Mouse (Mus musculus) midbrain, embryonic 15.5 days (tissue): ENCODE measurements at regions not wholly inside any gene's neighbourhood (a gene's known extent, or its start where the extent isn't known, plus 50 kb on each side); places are given as distances from the start of the nearest gene placed in this dataset.

ENCODE experiments used
- ATAC-seq: fragments of 200-750 bp; cut with Nextera tagmentation; replicated peaks from 2 replicates; pipeline ENCODE4 v1.8.0; 2017; ENCODE audit warnings: moderate TSS enrichment
- H3K27ac ChIP-seq: fragments of 300-500 bp; sonication (generic); 2 replicates; pipeline ENCODE4 v1.5.1; 2015; ENCODE audit warnings: mild to moderate bottlenecking, inconsistent platforms
- H3K27me3 ChIP-seq: fragments of 300-500 bp; sonication (generic); replicated peaks from 2 replicates; pipeline ENCODE4 v1.6.1; 2015; ENCODE audit warnings: inconsistent platforms
- H3K36me3 ChIP-seq: fragments of 300-500 bp; sonication (generic); replicated peaks from 2 replicates; pipeline ENCODE4 v1.6.1; 2015; ENCODE audit warnings: inconsistent platforms
- H3K4me1 ChIP-seq: fragments of 300-500 bp; sonication (generic); 2 replicates; pipeline ENCODE4 v1.6.1; 2015; ENCODE audit warnings: inconsistent platforms
- H3K4me2 ChIP-seq: fragments of 300-500 bp; sonication (generic); 2 replicates; pipeline ENCODE4 v1.6.1; 2015; ENCODE audit warnings: inconsistent platforms, mild to moderate bottlenecking, moderate library complexity
- H3K4me3 ChIP-seq: fragments of 300-500 bp; sonication (generic); 2 replicates; pipeline ENCODE4 v1.5.1; 2015; ENCODE audit warnings: mild to moderate bottlenecking, inconsistent platforms
- H3K9ac ChIP-seq: fragments of 300-500 bp; sonication (generic); 2 replicates; pipeline ENCODE4 v1.6.1; 2015; ENCODE audit warnings: mild to moderate bottlenecking, inconsistent platforms
- H3K9me3 ChIP-seq: fragments of 300-500 bp; sonication (generic); 2 replicates; pipeline ENCODE4 v1.6.1; 2016; ENCODE audit warnings: inconsistent platforms
- WGBS: fragments of 180-500 bp; shearing (Covaris S2); methylation state at CpG from one replicate; pipeline ENCODE4 v1.1.7; 2015; ENCODE audit warnings: mixed read lengths; 5-methylcytosine and 5-hydroxymethylcytosine counted together

DNA sequence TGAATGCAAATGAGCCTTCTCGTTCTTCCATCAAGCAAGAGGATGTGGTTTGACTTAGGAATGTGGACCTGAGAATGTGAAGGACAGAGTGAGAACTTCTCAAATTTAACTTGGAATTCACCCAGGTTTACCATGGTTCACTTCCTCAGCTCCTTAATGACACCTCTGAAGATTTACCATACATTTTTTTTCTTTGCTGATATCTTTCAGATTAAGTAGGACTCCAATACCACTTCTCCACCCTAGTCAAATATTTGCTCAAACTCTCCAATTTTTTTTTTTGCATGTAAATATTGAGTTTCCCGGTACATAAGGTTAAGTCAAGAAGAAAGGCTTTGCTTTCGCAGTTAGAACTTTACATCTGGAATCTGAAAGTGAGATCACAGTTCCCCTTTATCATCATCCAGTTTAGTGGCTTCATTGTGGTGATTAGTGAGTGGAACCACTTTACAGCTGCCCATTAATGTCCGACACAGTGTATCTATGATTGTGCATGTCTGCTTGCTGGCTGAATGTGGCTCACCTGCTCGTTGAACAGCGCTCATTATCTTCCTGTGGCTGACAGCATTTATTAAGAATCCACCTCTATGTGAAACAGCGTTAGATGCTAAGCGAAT is 446.0 kb upstream of the Adam34 start:
- no peak overlapping the region for H3K4me3 ChIP-seq
- WGBS, result 76% methylated on average over 8 of the region's 8 CpGs

DNA sequence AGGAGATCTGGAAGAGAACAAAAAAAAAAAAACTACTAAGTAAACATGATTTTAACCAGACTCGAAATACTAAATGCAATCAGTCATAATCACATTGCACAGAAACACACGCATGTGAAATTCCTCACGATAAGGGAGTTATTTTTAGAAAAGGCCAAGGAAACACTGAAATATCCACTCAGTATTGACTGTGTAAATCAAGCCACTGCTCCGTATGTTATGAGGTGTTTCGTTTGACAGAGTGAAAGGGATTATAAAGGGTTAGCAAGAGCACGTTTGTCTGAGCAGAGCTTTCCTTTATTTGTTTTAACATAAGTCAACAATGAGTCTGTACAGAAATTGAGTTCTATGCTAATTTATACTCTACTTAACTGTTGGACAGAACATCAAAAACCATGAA is 455.3 kb upstream of the Adam34 start:
- no peak overlapping the region for H3K4me2 ChIP-seq
- H3K4me1 ChIP-seq, result no peaks in the 10 kb centered on the region
- no peak overlapping the region for H3K9ac ChIP-seq
- 56% methylated on average over 6 of the region's 6 CpGs for WGBS
- H3K27ac ChIP-seq, result no peak overlapping the region
- H3K27me3 ChIP-seq, result no peaks in the 10 kb centered on the region
- no peaks in the 10 kb centered on the region for H3K9me3 ChIP-seq
- H3K4me3 ChIP-seq, result no peak overlapping the region
- ATAC-seq, result no peak
- H3K36me3 ChIP-seq, result no peaks in the 10 kb centered on the region

More for the DNA sequence above, 446.0 kb upstream of the Adam34 start:
- Histone ChIP-seq H3K9ac (no peak overlapping the region), H3K36me3 (no peaks in the 10 kb centered on the region), H3K9me3 (no peaks in the 10 kb centered on the region), H3K27me3 (no peaks in the 10 kb centered on the region), H3K27ac (no peak overlapping the region), H3K4me2 (no peak overlapping the region), H3K4me1 (no peaks in the 10 kb centered on the region)
- no peak for ATAC-seq

DNA sequence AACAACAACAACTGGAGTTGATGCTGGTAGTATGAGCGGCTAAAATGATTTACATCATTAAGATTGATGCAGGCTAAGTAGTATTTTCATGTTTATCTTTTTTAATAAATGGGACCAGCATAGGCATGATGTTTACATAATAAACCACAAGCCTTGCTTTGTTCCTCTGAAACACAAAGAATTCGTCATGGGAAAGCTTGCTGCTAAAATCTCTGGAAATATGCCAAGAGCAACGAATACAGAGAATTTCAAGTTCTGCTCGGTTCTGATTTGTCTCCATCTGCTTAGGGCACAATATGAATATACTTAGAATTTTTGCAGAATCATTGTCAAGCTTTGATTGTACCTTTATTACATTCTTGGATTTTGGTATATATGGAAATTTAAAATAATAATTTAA is 467.2 kb upstream of the Adam34 start:
- H3K27ac ChIP-seq, result no peak overlapping the region
- no peak overlapping the region for H3K9ac ChIP-seq
- H3K4me3 ChIP-seq, result no peak overlapping the region
- H3K4me1 ChIP-seq, result no peaks in the 10 kb centered on the region
- no peak overlapping the region for H3K4me2 ChIP-seq
- H3K36me3 ChIP-seq, result no peaks in the 10 kb centered on the region
- no peak for ATAC-seq
- no peaks in the 10 kb centered on the region for H3K27me3 ChIP-seq
- no peaks in the 10 kb centered on the region for H3K9me3 ChIP-seq
- WGBS, result 33% methylated on average over 4 of the region's 4 CpGs

DNA sequence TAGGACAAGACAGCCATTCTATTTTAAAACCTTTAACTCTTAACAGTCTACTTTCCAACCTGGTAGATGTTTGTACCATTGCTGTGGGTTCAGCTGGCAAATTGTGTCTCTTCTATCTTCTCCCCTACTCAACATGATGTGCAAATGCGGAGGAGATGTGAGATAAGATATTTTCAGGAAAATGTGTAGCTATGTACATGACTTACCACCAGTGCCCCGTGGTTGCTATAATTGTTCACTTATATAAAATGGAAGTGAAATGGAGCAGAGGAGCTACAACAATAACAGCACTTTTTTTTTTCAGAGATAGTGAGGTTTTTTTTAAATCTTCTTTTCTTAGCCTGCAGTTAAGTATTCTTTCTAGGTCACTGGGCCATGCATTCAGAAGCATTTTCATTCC is 492.4 kb upstream of the Adam34 start:
- Histone ChIP-seq H3K36me3 (no peaks in the 10 kb centered on the region), H3K27me3 (no peaks in the 10 kb centered on the region), H3K9ac (no peak overlapping the region), H3K27ac (no peak overlapping the region), H3K4me1 (no peaks in the 10 kb centered on the region), H3K9me3 (no peaks in the 10 kb centered on the region), H3K4me3 (no peak overlapping the region), H3K4me2 (no peak overlapping the region)
- ATAC-seq, result no peak
- 72% methylated on average over 2 of the region's 2 CpGs for WGBS

DNA sequence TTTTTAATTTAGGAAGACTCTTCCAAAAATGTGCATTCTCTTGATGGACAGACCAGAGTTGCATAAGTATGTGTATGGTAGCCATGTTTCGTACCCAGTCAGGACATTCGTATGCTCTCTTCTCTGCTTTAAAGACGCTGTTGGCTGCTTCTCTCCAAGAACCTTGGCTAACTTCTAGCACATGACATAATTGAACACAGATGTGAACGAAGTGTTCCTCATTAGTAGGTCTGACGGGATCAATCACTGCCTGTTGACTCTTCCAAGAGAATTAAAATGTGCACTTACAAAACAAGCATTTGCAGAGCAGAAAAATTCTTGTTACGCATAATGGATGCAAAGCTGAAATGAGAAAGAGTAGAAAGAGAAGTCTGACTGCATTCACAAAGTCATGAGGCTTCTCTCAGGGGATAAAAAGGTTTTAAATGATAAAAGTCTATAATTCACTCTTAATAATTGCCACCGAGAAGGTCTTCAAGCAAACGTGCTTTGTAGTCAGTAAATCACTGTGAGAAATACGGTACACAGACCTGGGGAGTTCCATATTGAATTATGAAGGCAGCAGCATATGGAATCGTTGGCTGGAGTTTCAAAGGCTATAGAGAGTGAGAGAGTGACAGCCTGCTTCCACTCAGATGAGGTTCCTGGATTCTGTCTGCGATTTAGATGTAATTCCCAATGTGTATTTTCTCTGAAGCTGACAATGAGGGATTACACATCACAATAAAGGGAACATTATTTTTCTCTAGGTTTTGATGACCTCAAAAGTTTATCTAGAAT is 496.7 kb upstream of the Adam34 start:
- no peak overlapping the region for H3K4me3 ChIP-seq
- H3K4me2 ChIP-seq, result no peak overlapping the region
- H3K27ac ChIP-seq, result no peak overlapping the region
- H3K9ac ChIP-seq, result no peak overlapping the region
- 65% methylated on average over 11 of the region's 11 CpGs for WGBS
- ATAC-seq, result no peak
- no peaks in the 10 kb centered on the region for H3K36me3 ChIP-seq
- H3K27me3 ChIP-seq, result no peaks in the 10 kb centered on the region
- no peaks in the 10 kb centered on the region for H3K9me3 ChIP-seq
- H3K4me1 ChIP-seq, result no peaks in the 10 kb centered on the region

DNA sequence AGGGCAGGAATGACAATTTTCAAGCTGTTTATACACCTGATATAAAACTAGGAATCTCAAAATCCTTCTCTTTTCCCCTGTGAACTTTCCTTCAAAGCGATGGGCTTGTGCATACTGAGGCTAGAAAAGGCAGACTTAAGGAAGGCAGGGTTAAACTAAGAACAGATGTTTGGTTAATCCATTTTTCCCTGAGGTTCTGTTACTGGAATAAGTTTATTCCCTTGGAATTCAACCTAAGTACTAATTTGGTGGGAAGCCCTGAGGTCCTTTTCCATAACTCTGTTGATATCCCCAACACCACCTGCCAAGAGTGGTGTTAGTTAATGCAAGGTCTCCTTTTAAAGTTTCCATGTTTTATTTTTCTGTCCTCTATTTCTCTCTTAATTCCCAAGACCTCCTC is 512.5 kb upstream of the Adam34 start:
- Histone ChIP-seq H3K36me3 (no peaks in the 10 kb centered on the region), H3K4me3 (no peak overlapping the region), H3K4me1 (no peaks in the 10 kb centered on the region), H3K27ac (no peak overlapping the region), H3K9me3 (no peaks in the 10 kb centered on the region), H3K9ac (no peak overlapping the region), H3K4me2 (no peak overlapping the region), H3K27me3 (no peaks in the 10 kb centered on the region)
- WGBS, result 78% methylated on average over 1 of the region's 1 CpGs
- ATAC-seq, result no peak

DNA sequence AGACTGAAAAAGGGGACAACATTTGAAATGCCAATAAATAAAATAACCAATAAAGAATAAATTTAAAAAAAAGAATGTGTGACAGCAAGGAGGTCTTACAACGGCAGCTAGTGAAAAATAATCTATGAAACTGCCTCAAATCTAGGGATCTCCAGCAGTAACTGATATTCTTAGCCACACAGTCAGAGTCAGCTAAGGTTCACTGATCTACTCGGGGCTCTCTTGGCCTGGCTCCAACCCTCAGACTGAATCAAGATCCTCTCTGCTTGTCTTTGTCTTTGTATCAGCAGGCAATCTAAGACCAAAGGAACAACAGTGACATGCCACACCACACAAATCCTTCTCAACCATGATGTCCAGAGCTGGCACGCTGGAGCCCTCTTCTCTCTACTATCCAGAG is 542.5 kb upstream of the Adam34 start:
- WGBS, result 77% methylated on average over 3 of the region's 3 CpGs
- no peak overlapping the region for H3K9ac ChIP-seq
- no peak for ATAC-seq

DNA sequence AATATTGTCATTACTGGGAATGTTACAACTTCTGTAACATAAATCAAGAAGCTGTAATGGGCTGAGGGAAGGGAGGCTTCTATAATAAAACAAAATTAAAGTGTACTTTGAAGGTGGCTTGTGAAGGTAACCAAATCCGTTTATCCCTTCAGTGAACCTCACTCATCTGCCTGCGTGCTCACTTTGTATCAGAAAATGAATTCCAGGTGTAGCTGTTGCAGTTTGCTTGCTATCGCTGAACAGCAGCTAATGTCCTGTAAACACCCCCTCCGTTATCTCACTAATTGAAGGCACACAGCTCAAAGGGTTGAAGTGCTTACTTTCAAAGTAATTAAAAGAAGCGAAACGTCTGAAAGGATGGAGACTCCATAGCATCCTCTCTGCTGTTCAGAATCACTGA is 547.2 kb upstream of the Adam34 start:
- H3K4me2 ChIP-seq, result no peak overlapping the region
- no peak overlapping the region for H3K4me3 ChIP-seq
- WGBS, result 69% methylated on average over 6 of the region's 6 CpGs
- H3K36me3 ChIP-seq, result no peaks in the 10 kb centered on the region
- H3K27ac ChIP-seq, result no peak overlapping the region
- no peak for ATAC-seq
- no peaks in the 10 kb centered on the region for H3K27me3 ChIP-seq
- no peaks in the 10 kb centered on the region for H3K4me1 ChIP-seq
- H3K9me3 ChIP-seq, result no peaks in the 10 kb centered on the region
- no peak overlapping the region for H3K9ac ChIP-seq

More for the DNA sequence above, 542.5 kb upstream of the Adam34 start:
- H3K9me3 ChIP-seq, result no peaks in the 10 kb centered on the region
- no peaks in the 10 kb centered on the region for H3K27me3 ChIP-seq
- H3K36me3 ChIP-seq, result no peaks in the 10 kb centered on the region
- no peak overlapping the region for H3K4me2 ChIP-seq
- H3K4me3 ChIP-seq, result no peak overlapping the region
- H3K27ac ChIP-seq, result no peak overlapping the region
- H3K4me1 ChIP-seq, result no peaks in the 10 kb centered on the region

DNA sequence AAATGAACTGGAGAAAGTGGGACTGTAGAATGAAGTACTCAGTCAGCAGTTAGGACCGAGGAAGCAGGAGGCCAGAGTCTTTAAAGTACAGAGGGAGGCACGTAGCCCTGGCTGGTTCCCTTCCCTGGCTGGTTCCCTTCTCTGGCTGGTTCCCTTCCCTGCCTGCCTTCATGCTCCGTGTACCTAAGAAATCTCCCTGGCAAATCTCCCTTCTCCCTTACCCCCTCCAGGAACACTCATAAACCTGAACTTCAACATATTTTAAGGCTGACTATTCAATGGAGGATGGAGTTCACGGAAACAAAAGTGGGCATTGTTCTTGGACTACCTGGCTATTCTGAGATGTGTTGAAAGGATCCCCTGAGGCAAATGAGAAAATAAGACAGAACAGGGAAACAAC is 551.2 kb upstream of the Adam34 start:
- H3K9ac ChIP-seq, result no peak overlapping the region
- H3K9me3 ChIP-seq, result no peaks in the 10 kb centered on the region
- H3K27ac ChIP-seq, result no peak overlapping the region
- 82% methylated on average over 4 of the region's 4 CpGs for WGBS
- no peaks in the 10 kb centered on the region for H3K4me1 ChIP-seq
- H3K27me3 ChIP-seq, result no peaks in the 10 kb centered on the region
- ATAC-seq, result no peak
- no peak overlapping the region for H3K4me3 ChIP-seq
- no peak overlapping the region for H3K4me2 ChIP-seq
- H3K36me3 ChIP-seq, result no peaks in the 10 kb centered on the region

DNA sequence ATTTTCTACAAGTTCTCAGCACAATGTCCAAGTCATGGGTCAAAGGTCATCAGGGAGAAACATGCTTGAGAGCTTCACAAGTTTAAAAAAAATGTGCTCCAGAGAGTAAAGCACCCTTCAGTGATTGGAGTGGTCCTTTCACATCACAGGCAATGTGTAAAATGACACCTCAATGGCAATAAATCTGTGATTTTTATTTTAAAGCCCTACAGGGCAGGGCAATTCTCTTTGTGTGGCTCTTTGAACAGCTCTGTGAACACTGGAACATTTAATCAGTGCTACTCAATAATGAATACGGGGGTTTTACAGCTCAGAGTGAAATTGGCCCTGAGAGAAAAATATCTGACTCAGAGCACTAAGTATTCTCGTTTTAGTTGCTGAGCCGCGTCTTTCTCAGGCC is 563.5 kb upstream of the Adam34 start:
- Histone ChIP-seq H3K36me3 (no peaks in the 10 kb centered on the region), H3K9me3 (no peaks in the 10 kb centered on the region), H3K27ac (no peak overlapping the region), H3K27me3 (no peaks in the 10 kb centered on the region), H3K4me3 (no peak overlapping the region), H3K9ac (no peak overlapping the region), H3K4me1 (no peaks in the 10 kb centered on the region), H3K4me2 (no peak overlapping the region)
- ATAC-seq, result no peak
- 73% methylated on average over 4 of the region's 4 CpGs for WGBS

DNA sequence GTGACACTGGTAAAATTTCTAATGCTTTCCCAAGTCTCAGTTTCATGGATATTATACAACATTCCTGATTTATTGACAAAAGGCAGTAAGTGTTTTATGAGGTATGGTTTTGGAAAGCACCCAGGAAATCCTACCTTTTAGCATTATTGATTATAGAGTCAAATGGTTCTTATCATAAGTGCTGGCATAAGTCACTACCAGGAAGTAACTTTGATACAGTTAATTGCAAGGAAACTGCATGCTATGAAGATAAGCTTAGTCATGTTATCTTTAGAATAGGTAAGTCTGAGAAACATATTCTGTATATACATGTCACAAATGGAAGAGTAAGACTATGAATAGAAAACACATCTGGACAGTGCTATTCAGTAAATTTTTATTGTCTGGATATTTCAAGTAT is 608.4 kb upstream of the Adam34 start:
- no peaks in the 10 kb centered on the region for H3K36me3 ChIP-seq
- no peak overlapping the region for H3K4me3 ChIP-seq
- ATAC-seq, result no peak
- H3K27ac ChIP-seq, result no peak overlapping the region
- H3K9ac ChIP-seq, result no peak overlapping the region
- H3K4me1 ChIP-seq, result no peaks in the 10 kb centered on the region
- no peaks in the 10 kb centered on the region for H3K9me3 ChIP-seq
- H3K4me2 ChIP-seq, result no peak overlapping the region
- no peaks in the 10 kb centered on the region for H3K27me3 ChIP-seq

DNA sequence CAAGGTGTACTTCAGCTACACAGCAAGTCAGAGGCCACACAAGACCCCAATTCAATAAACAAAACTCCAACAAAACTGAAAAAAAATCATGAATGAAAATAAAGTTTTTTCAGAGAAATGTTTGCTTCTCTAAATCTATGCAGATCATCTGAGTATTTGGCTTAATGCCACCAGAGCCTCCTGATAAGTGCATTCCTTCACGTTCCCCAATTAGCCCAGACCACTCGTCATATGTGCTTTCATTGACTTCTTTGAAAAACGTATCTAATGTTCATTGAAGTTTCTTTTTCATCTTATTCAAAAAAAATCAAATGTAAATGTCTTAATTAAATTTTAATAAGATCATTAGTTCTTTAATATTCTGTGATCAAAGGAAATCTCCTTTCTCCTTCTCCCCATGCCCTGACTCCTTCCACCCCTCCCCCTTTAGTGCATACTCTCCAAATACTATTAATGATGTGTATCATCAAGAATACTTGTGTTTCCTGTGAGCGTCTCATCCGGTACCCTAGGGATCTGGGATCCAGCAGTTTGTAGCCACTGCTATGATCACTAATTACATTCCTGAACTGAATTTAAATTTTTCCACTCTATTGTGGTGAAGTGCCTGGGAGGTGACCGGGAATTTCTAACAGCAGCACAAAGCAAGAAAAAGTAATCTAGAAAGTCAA is 600.8 kb upstream of the Fat1 start:
- WGBS, result 49% methylated on average over 6 of the region's 6 CpGs
- Histone ChIP-seq H3K27ac (no peak overlapping the region), H3K4me3 (no peak overlapping the region), H3K27me3 (no peaks in the 10 kb centered on the region), H3K9ac (no peak overlapping the region), H3K4me2 (no peak overlapping the region), H3K36me3 (no peaks in the 10 kb centered on the region), H3K4me1 (no peaks in the 10 kb centered on the region), H3K9me3 (no peaks in the 10 kb centered on the region)
- peak; percentile 88 for ATAC-seq

DNA sequence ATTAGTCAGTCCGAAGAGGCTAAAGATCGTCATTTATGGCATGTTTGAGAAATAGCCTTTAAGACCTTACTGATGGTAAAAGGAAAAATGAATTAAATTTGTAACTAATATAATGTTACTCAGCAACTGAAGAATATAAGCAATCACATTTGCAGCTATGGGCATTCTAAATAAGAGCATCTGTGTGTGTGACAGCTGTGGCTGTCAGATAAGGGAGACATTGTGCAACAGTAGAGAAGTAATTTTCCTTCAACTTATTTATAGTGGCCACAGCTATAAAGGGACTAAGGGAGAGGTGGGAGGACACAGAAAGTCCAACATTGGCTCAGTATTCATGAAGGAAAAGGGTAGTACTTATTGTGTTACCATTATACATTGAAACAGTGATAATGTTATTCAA is 591.8 kb upstream of the Fat1 start:
- Histone ChIP-seq H3K27me3 (no peaks in the 10 kb centered on the region), H3K9me3 (no peaks in the 10 kb centered on the region), H3K9ac (no peak overlapping the region), H3K4me2 (no peak overlapping the region), H3K36me3 (no peaks in the 10 kb centered on the region), H3K27ac (no peak overlapping the region), H3K4me1 (no peaks in the 10 kb centered on the region), H3K4me3 (no peak overlapping the region)
- no peak for ATAC-seq
- 85% methylated on average over 2 of the region's 2 CpGs for WGBS
